Mouse (Mus musculus): ENCODE data around the gene Olfr1382. TPM values are rescaled to one million over a fixed set of nuclear protein-coding genes. Genes with fewer than 3 reads are reported as not detected.
"Not testable (repeated sequence)": the region's sequence is repeated elsewhere in the genome, so short reads cannot be mapped to it uniquely, and the experiment has no call there.

The Olfr1382 gene
- not detected in 2 replicates for polyA plus RNA-seq (2016; fragmentation: Nextera tagmentation; extraction: Ambion mirVana)

DNA sequence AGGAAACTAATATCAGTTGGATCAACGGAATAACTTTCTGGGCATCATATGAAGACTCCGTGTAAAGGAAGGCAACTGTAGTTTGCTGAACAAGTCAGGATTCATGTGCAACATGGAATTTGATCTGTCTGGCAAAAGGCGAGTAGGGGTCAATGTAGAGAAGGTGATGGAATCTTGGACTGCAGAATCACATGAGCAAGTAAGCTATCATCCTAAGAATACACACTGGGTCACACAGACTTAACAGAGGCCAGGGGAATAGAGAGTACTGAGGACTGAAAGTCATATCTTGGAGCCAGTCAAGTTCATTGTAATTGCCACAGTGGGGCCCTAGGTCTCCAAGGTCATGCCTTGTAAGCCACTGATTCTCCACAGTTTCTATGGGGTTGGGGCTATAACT is at the start of gene Olfr1382:
Gene Olfr1382, plus strand, starts transcription at position 301 of the 400 bp plus-strand sequence.
- Histone ChIP-seq H3K9me3 (replicated peaks) (no peaks in the 10 kb centered on the region), H3K4me3 (no peak within 1 kb of the TSS), H3K9ac (no peak within 1 kb of the TSS), H3K36me3 (no peaks in the 10 kb centered on the region), H3K27me3 (no peaks in the 10 kb centered on the region), H3K27ac (no peak within 1 kb of the TSS), H3K4me1 (no peaks in the 10 kb centered on the region), H3K4me2 (replicated peaks) (no peak within 1 kb of the TSS)
- 83% methylated on average over 3 of the region's 3 CpGs for WGBS
- ATAC-seq (ENCODE audit: low FRiP score), result no peak

DNA sequence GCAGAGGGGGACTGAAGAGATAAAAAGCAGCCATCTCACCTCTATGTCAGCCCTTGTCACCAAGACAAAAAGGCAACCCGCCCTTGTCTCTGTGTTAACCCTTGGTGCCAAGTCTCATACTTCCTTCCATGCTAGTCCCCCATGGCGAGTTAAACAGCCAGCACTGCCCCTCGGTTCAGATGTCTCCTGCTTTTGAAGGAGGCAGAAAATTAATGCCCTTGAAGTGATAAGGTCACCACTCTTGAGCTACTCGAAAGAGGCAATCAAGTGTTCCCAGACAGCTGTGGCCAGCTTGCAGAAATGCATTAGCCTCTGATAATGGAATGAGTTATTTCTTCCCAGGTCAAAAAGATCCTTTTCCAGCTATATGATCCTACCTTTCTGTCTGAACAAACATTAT is 42.1 kb upstream of the Olfr1382 start:
- Histone ChIP-seq H3K36me3 (no peaks in the 10 kb centered on the region), H3K27me3 (no peaks in the 10 kb centered on the region), H3K9ac (no peak overlapping the region), H3K9me3 (replicated peaks) (no peaks in the 10 kb centered on the region), H3K4me1 (no peaks in the 10 kb centered on the region), H3K4me2 (replicated peaks) (no peak overlapping the region), H3K27ac (no peak overlapping the region), H3K4me3 (no peak overlapping the region)
- WGBS, result 49% methylated on average over 4 of the region's 4 CpGs
- no peak for ATAC-seq (ENCODE audit: low FRiP score)

DNA sequence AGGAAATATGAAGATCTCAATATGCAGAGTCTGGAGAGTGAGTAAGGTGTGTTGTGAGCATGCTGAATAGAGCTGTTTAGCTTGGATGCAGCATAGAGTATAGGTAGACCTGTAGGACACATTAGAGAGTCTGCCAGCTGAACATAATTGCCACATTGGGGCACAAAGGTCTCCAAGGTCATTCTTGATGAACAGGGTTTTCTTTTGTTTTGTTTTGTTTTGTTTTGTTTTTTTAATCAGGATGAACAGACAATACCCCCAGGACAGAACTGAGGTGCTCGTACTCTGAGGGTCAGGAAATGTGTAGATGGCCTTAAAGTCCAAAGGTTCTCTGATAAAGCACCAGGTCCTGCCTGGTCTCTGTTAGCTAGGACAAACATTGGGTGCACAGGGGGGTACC is 39.3 kb upstream of the Olfr1382 start, which contains the start of gene Olfr1385:
Gene Olfr1385, plus strand, starts transcription at position 301 of the 400 bp plus-strand sequence.
- H3K4me1 ChIP-seq; H3K9ac ChIP-seq; H3K9me3 ChIP-seq (replicated peaks); H3K4me3 ChIP-seq; ATAC-seq (ENCODE audit: low FRiP score); H3K36me3 ChIP-seq; H3K27ac ChIP-seq; H3K4me2 ChIP-seq (replicated peaks); H3K27me3 ChIP-seq: not testable (repeated sequence)
- 80% methylated on average over 1 of the region's 1 CpGs for WGBS

DNA sequence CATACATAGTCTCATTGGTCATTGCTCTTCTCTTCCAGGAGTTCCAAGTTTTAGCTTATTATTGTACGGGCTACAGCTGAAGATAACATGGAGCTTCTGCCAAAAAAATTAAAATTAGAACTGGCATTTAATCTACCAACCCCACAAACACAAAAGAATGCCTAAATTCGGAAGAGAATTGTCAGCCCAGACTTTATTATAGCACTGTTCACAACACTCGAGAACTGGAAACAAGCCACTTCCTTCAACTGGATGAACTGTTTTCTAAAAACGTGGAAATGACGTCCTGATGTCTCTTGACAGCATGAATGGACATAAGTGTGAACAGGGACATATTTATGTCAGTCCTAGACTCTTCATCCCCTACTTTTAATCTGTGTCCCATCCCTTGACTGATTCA is 10.0 kb upstream of the Olfr1382 start:
- Histone ChIP-seq H3K9me3 (replicated peaks) (no peaks in the 10 kb centered on the region), H3K27ac (no peak overlapping the region), H3K36me3 (no peaks in the 10 kb centered on the region), H3K9ac (no peak overlapping the region), H3K4me1 (no peaks in the 10 kb centered on the region), H3K4me2 (replicated peaks) (no peak overlapping the region), H3K27me3 (no peaks in the 10 kb centered on the region), H3K4me3 (no peak overlapping the region)
- 78% methylated on average over 5 of the region's 5 CpGs for WGBS
- ATAC-seq (ENCODE audit: low FRiP score), result no peak

DNA sequence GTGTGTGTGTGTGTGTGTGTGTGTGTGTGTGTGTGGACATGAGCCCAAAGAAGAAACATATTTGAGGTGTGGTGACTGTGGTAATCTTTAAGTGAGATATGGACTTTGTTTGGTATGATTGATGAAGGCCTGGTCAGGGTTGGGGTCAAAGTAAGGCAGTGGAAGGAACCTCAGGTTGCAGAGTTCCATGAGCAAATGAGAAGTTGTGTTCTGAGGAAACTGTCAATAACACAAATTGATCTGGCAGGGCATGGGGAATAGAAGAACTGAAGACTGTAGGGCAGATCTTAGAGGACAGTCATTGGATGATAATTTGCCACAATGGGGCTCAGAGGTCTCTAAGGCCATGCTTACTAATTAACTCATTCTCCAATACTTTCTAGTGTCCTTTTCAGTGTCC is 8.7 kb upstream of the Olfr1382 start, which contains the start of gene Olfr1383:
Gene Olfr1383, plus strand, starts transcription at position 301 of the 400 bp plus-strand sequence.
- H3K27ac ChIP-seq, result no peak within 1 kb of the TSS
- no peak within 1 kb of the TSS for H3K9ac ChIP-seq
- no peaks in the 10 kb centered on the region for H3K9me3 ChIP-seq (replicated peaks)
- no peak for ATAC-seq (ENCODE audit: low FRiP score)
- no peaks in the 10 kb centered on the region for H3K36me3 ChIP-seq
- H3K27me3 ChIP-seq, result no peaks in the 10 kb centered on the region
- H3K4me1 ChIP-seq, result no peaks in the 10 kb centered on the region
- no peak within 1 kb of the TSS for H3K4me2 ChIP-seq (replicated peaks)
- H3K4me3 ChIP-seq, result no peak within 1 kb of the TSS

DNA sequence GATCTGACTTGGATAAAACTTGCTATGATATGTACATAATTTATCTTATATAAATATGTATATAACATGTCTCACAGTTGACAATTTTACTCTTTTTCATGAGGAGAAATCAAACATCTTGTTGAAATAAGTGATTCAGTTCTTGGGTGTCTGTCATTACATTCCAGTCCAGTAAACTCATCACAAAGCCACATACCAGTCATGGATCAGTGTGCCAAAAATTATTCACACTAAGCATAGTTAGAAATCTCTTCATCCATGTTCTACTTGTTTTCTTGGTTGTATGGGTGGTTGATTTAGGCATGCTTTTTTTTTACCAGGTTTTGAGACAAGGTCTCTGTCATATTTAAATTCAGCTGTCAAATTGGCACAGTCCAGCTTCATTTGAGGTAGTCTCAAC is 4.7 kb downstream of the Olfr1382 start:
- H3K27ac ChIP-seq, result no peak overlapping the region
- H3K36me3 ChIP-seq, result no peaks in the 10 kb centered on the region
- H3K4me1 ChIP-seq, result no peaks in the 10 kb centered on the region
- H3K9me3 ChIP-seq (replicated peaks), result no peaks in the 10 kb centered on the region
- H3K9ac ChIP-seq, result no peak overlapping the region
- no peak overlapping the region for H3K4me2 ChIP-seq (replicated peaks)
- H3K4me3 ChIP-seq, result no peak overlapping the region
- ATAC-seq (ENCODE audit: low FRiP score), result no peak
- H3K27me3 ChIP-seq, result no peaks in the 10 kb centered on the region

DNA sequence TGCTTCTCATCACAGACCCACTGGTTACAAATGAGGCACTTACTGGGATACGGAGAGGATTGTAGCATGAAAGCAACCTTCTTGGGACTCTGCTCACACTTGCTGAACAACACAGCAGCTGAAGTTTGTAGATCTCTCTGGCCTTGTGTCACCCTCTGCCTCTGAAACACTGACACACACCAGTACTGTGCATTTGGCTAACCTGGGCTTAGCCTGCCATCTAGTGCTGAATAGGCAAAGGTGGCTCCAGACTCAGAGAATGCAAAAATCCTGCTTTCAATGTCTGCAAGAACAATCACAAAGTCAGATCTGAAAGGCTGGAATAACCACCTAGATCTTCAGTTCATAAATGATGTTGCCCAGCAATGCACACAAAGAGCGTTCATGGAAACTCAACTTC is 8.6 kb downstream of the Olfr1382 start:
- H3K4me1 ChIP-seq; H3K36me3 ChIP-seq; H3K4me2 ChIP-seq (replicated peaks); ATAC-seq (ENCODE audit: low FRiP score); H3K27me3 ChIP-seq; H3K4me3 ChIP-seq; H3K9ac ChIP-seq; H3K9me3 ChIP-seq (replicated peaks); H3K27ac ChIP-seq: not testable (repeated sequence)
- WGBS, result 85% methylated on average over 2 of the region's 2 CpGs

DNA sequence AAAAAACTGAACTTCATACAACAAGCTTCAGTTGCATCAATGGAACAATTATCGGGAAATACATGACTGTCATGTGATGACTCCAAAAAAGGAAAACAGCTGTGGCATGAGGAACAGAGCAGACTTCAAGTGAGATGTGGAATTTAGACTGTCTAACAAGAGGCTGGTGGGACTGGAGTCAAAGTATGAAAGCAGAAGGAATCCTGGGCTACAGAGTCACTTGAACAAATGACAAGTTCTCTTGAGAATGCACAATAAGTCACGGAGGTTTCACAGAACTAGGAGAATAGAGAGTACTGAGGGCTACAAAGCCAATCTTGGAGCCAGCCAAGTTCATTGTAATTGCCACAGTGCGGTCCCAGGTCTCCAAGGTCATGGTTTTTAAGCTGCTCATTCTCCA is 15.1 kb downstream of the Olfr1382 start, which contains the start of gene Olfr1381:
Gene Olfr1381, plus strand, starts transcription at position 301 of the 400 bp plus-strand sequence.
- not testable (repeated sequence) for H3K27me3 ChIP-seq; ATAC-seq (ENCODE audit: low FRiP score); H3K4me3 ChIP-seq; H3K4me1 ChIP-seq; H3K9ac ChIP-seq; H3K4me2 ChIP-seq (replicated peaks); H3K9me3 ChIP-seq (replicated peaks); H3K36me3 ChIP-seq; H3K27ac ChIP-seq
- WGBS, result 58% methylated on average over 3 of the region's 3 CpGs

DNA sequence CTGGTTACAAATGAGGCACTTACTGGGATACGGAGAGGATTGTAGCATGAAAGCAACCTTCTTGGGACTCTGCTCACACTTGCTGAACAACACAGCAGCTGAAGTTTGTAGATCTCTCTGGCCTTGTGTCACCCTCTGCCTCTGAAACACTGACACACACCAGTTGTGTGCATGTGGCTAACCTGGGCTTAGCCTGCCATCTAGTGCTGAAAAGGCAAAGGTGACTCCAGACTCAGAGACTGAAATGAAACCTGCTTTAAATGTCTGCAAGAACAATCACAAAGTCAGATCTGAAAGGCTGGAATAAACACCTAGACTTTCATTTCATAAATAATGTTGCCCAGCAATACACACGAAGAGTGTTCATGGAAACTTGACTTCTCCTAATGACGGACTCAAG is 26.0 kb downstream of the Olfr1382 start:
- not testable (repeated sequence) for H3K27me3 ChIP-seq; H3K9ac ChIP-seq; H3K36me3 ChIP-seq; H3K27ac ChIP-seq; H3K9me3 ChIP-seq (replicated peaks); H3K4me3 ChIP-seq; H3K4me2 ChIP-seq (replicated peaks); H3K4me1 ChIP-seq; ATAC-seq (ENCODE audit: low FRiP score)
- WGBS, result 80% methylated on average over 3 of the region's 3 CpGs

DNA sequence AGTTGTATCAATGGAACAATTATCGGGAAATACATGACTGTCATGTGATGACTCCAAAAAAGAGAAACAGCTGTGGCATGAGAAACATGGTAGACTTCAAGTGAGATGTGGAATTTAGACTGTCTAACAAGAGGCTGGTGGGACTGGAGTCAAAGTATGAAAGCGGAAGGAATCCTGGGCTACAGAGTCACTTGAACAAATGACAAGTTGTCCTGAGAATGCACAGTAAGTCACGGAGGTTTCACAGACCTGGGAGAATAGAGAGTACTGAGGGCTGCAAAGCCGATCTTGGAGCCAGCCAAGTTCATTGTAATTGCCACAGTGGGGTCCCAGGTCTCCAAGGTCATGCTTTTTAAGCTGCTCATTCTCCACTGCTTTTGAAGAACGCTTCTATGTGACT is 28.5 kb downstream of the Olfr1382 start, which contains the start of gene Olfr1380:
Gene Olfr1380, plus strand, starts transcription at position 301 of the 400 bp plus-strand sequence.
- WGBS, result 58% methylated on average over 5 of the region's 5 CpGs
- ATAC-seq (ENCODE audit: low FRiP score), result not testable (repeated sequence)

DNA sequence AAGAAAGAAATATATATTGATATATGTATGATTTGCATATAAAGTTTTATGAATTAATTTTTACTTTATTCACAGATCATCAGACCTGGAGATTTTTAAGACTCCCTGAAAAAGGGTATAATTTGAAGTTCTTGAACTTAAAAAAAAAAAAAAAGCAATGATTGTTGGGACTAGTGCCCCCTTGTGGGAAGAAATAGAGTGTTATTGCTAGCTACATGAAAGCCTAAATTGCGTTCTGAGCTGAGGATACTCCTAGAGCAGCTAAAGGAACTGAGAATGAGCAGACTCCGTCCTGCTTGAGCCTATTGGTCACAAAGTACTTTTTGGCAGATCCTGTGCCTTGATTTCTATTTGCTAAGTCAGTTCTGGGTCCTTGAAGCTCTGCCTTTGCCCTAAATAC is 47.0 kb downstream of the Olfr1382 start:
- not testable (repeated sequence) for H3K4me1 ChIP-seq; H3K27me3 ChIP-seq; ATAC-seq (ENCODE audit: low FRiP score); H3K27ac ChIP-seq; H3K36me3 ChIP-seq; H3K9me3 ChIP-seq (replicated peaks); H3K4me3 ChIP-seq; H3K4me2 ChIP-seq (replicated peaks); H3K9ac ChIP-seq
- WGBS, result 34% methylated on average over 2 of the region's 2 CpGs

More for the DNA sequence above, 28.5 kb downstream of the Olfr1382 start, which contains the start of gene Olfr1380:
- not testable (repeated sequence) for H3K36me3 ChIP-seq; H3K4me3 ChIP-seq; H3K27me3 ChIP-seq; H3K4me1 ChIP-seq; H3K9me3 ChIP-seq (replicated peaks); H3K27ac ChIP-seq; H3K9ac ChIP-seq; H3K4me2 ChIP-seq (replicated peaks)

DNA sequence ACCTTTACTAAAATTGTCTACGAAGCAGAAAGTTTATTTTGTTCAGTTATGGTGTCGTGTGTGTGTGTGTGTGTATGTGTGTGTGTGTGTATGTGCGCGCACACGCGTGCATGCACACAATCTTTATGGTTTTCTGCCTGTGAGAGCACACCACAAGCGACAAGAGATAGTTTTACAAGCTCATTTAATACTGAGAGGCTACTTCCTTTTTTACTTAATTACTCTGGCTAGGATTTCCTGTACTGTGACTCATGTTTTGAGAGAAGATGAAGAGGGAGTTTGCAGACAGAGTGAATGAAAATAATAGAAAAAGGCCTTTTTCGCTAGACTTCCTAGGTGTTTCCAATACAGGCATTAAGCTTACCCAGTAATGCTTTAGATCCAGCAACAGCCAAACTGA is 52.4 kb downstream of the Olfr1382 start:
- H3K9me3 ChIP-seq (replicated peaks); H3K27ac ChIP-seq; H3K4me3 ChIP-seq; H3K4me2 ChIP-seq (replicated peaks); H3K27me3 ChIP-seq; H3K36me3 ChIP-seq; H3K4me1 ChIP-seq; H3K9ac ChIP-seq; ATAC-seq (ENCODE audit: low FRiP score): not testable (repeated sequence)
- 89% methylated on average over 8 of the region's 8 CpGs for WGBS

All from hindbrain, embryonic 12.5 days (tissue).